Mouse (Mus musculus) brain, embryonic 14.5 days (tissue): ENCODE measurements around the gene Pip5kl1.

Experiments
- CTCF ChIP-seq: fragments of 200-500 bp; IDR thresholded peaks from 2 replicates; pipeline ENCODE4 v1.5.1; 2012; ENCODE audit warnings: inconsistent platforms, mild to moderate bottlenecking, moderate library complexity, borderline replicate concordance; ENCODE audit not compliant: insufficient read depth, insufficient read length; ENCODE audit errors: extremely low read depth
- POLR2A ChIP-seq: fragments of 200-500 bp; IDR thresholded peaks from 2 replicates; pipeline ENCODE4 v1.6.1; 2012; ENCODE audit warnings: mild to moderate bottlenecking, inconsistent platforms, borderline replicate concordance; ENCODE audit not compliant: poor library complexity, insufficient read depth, insufficient read length, severe bottlenecking; ENCODE audit errors: extremely low read depth

GRCm38 (mm10) chr2:32549171-32549570, 25.4 kb upstream of the Pip5kl1 start:
- TF ChIP-seq POLR2A (no peak), CTCF (no peak)
